Mouse (Mus musculus) C2C12 (cell line): ENCODE results near the gene Gm17949. TPM values are rescaled to one million over a fixed set of nuclear protein-coding genes. Genes with fewer than 3 reads are reported as not detected.

ENCODE experiments used
- H3K27me3 ChIP-seq: one replicate; pipeline ENCODE4 v1.6.1; 2011; ENCODE audit not compliant: control insufficient read depth, insufficient read depth, insufficient read length
- H3K36me3 ChIP-seq: one replicate; pipeline ENCODE4 v1.6.1; 2011; ENCODE audit not compliant: control insufficient read depth, insufficient read depth
- H3K4me3 ChIP-seq: one replicate; pipeline ENCODE4 v1.5.1; 2011; ENCODE audit warnings: mild to moderate bottlenecking, control low read depth; ENCODE audit not compliant: poor library complexity, insufficient read depth, severe bottlenecking
- H3K79me2 ChIP-seq: one replicate; pipeline ENCODE4 v1.6.1; 2011; ENCODE audit not compliant: control insufficient read depth, insufficient read depth
- H3K79me3 ChIP-seq: one replicate; pipeline ENCODE4 v1.6.1; 2011; ENCODE audit warnings: low read depth, control low read depth
- H3ac ChIP-seq: one replicate; pipeline ENCODE3; 2011; ENCODE audit warnings: low read depth; ENCODE audit not compliant: control insufficient read depth, insufficient read length
- CEBPB ChIP-seq: IDR thresholded peaks from one replicate; pipeline ENCODE4 v1.6.1; 2011; ENCODE audit warnings: low read depth, mild to moderate bottlenecking, control low read depth, moderate library complexity
- CTCF ChIP-seq: IDR thresholded peaks from one replicate; pipeline ENCODE4 v1.5.1; 2011; ENCODE audit not compliant: control insufficient read depth, insufficient read depth, insufficient read length
- FOSL1 ChIP-seq: IDR thresholded peaks from one replicate; pipeline ENCODE4 v1.8.0; 2011; ENCODE audit warnings: mild to moderate bottlenecking, low read length; ENCODE audit not compliant: poor library complexity, insufficient read depth, severe bottlenecking
- MAX ChIP-seq: IDR thresholded peaks from one replicate; pipeline ENCODE4 v1.6.1; 2011; ENCODE audit warnings: mild to moderate bottlenecking, control low read depth
- MYOD1 ChIP-seq: IDR thresholded peaks from one replicate; pipeline ENCODE4 v1.6.1; 2011; ENCODE audit warnings: low read depth; ENCODE audit not compliant: control insufficient read depth, insufficient read length
- MYOG ChIP-seq: IDR thresholded peaks from one replicate; pipeline ENCODE4 v1.6.1; 2011; ENCODE audit not compliant: control insufficient read depth, insufficient read length; ENCODE audit errors: extremely low read depth
- USF1 ChIP-seq: IDR thresholded peaks from one replicate; pipeline ENCODE4 v1.6.1; 2011; ENCODE audit warnings: low read depth, mild to moderate bottlenecking, control low read depth, moderate library complexity
- polyA plus RNA-seq: library from polyadenylated mRNA; unstranded; fragments of >200 nt; fragmentation: generic; extraction: Trizol; gene quantifications from one replicate; pipeline ENCODE4 v1.2.1, GENCODE M21; 2012; ENCODE audit warnings: missing spikeins

The Gm17949 gene
- polyA plus RNA-seq, 1 experiment: not detected

GRCm38 (mm10) chr17:57066908-57067307 lies 55.6 kb downstream of the Gm17949 start:
- Histone ChIP-seq H3K4me3 (no peak overlapping the region), H3ac (no peak overlapping the region), H3K27me3 (peaks cover 63% of the 10 kb centered on the region), H3K79me3 (no peaks in the 10 kb centered on the region), H3K79me2 (no peaks in the 10 kb centered on the region), H3K36me3 (no peaks in the 10 kb centered on the region)
- TF ChIP-seq FOSL1 (no peak), MAX (no peak), MYOD1 (no peak), CTCF (no peak), CEBPB (no peak), USF1 (no peak), MYOG (no peak)

GRCm38 (mm10) chr17:57070272-57070671 lies 59.0 kb downstream of the Gm17949 start:
- TF ChIP-seq MYOG: no peak
- TF ChIP-seq MYOD1: no peak
- TF ChIP-seq FOSL1: no peak
- TF ChIP-seq USF1: no peak
- H3K27me3 ChIP-seq: peaks cover 60% of the 10 kb centered on the region

GRCm38 (mm10) chr17:57070699-57071098 lies 59.4 kb downstream of the Gm17949 start:
- TF ChIP-seq MYOG (no peak), CTCF (no peak), MAX (no peak), MYOD1 (no peak), FOSL1 (no peak), CEBPB (no peak), USF1 (no peak)
- H3ac ChIP-seq: no peak overlapping the region
- H3K4me3 ChIP-seq: no peak overlapping the region
- no peaks in the 10 kb centered on the region for H3K79me2 ChIP-seq
- no peaks in the 10 kb centered on the region for H3K79me3 ChIP-seq
- H3K27me3 ChIP-seq: peaks cover 59% of the 10 kb centered on the region
- H3K36me3 ChIP-seq: no peaks in the 10 kb centered on the region

More at GRCm38 (mm10) chr17:57070272-57070671, 59.0 kb downstream of the Gm17949 start:
- no peaks in the 10 kb centered on the region for H3K79me2 ChIP-seq
- no peak overlapping the region for H3K4me3 ChIP-seq
- no peaks in the 10 kb centered on the region for H3K79me3 ChIP-seq
- no peaks in the 10 kb centered on the region for H3K36me3 ChIP-seq
- H3ac ChIP-seq: no peak overlapping the region

Other genes with a start within 250 kb of the Gm17949 start
- 40.1 TPM for gene Dus3l, start 246.7 kb upstream of the Gm17949 start, polyA plus RNA-seq
- gene Prr22, start 241.2 kb upstream of the Gm17949 start, polyA plus RNA-seq: 0.47 TPM
- gene Rfx2, start 180.5 kb upstream of the Gm17949 start, polyA plus RNA-seq: 2.6 TPM
- gene Acsbg2, start 137.0 kb upstream of the Gm17949 start, polyA plus RNA-seq: not detected
- gene 1700061G19Rik, start 136.0 kb upstream of the Gm17949 start, polyA plus RNA-seq: 0.02 TPM
- 38.9 TPM for gene Mllt1, start 76.1 kb upstream of the Gm17949 start, polyA plus RNA-seq
- gene Acer1, start 29.3 kb upstream of the Gm17949 start, polyA plus RNA-seq: not detected
- gene Clpp, start 21.2 kb upstream of the Gm17949 start, polyA plus RNA-seq: 153 TPM
- gene Alkbh7, start 14.1 kb upstream of the Gm17949 start, polyA plus RNA-seq: 24.1 TPM
- 0.63 TPM for gene Pspn, start 11.5 kb upstream of the Gm17949 start, polyA plus RNA-seq
- 76.8 TPM for gene Gtf2f1, start 181 bp upstream of the Gm17949 start, polyA plus RNA-seq
- 68.5 TPM for gene Khsrp, start 20.1 kb downstream of the Gm17949 start, polyA plus RNA-seq
- not detected for gene Slc25a41, start 30.2 kb downstream of the Gm17949 start, polyA plus RNA-seq
- gene Crb3, start 47.6 kb downstream of the Gm17949 start, polyA plus RNA-seq: not detected
- 0.89 TPM for gene Slc25a23, start 48.4 kb downstream of the Gm17949 start, polyA plus RNA-seq
- not detected for gene Dennd1c, start 67.0 kb downstream of the Gm17949 start, polyA plus RNA-seq
- 0.18 TPM for gene Tubb4a, start 76.3 kb downstream of the Gm17949 start, polyA plus RNA-seq
- 11.8 TPM for gene Tnfsf9, start 93.9 kb downstream of the Gm17949 start, polyA plus RNA-seq
- gene Cd70, start 138.3 kb downstream of the Gm17949 start, polyA plus RNA-seq: not detected
- not detected for gene Tnfsf14, start 182.7 kb downstream of the Gm17949 start, polyA plus RNA-seq
- 0.01 TPM for gene C3, start 216.7 kb downstream of the Gm17949 start, polyA plus RNA-seq
- gene Gpr108, start 237.0 kb downstream of the Gm17949 start, polyA plus RNA-seq: 24.7 TPM
- gene Trip10, start 238.0 kb downstream of the Gm17949 start, polyA plus RNA-seq: 45.7 TPM